Mouse (Mus musculus) bone marrow macrophage, adult 2 months (primary cell): Measurements from ENCODE around the gene Vash2.

Experiments used
- CTCF ChIP-seq: IDR thresholded peaks from 2 replicates; pipeline ENCODE4 v1.5.1; 2012; ENCODE audit warnings: low read depth, mild to moderate bottlenecking, low read length, moderate library complexity
- POLR2A ChIP-seq: IDR thresholded peaks from 2 replicates; pipeline ENCODE4 v1.6.1; 2012; ENCODE audit warnings: mild to moderate bottlenecking, low read depth, low read length, borderline replicate concordance

GRCm38 (mm10) chr1:191002201-191002600 lies 23.1 kb upstream of the Vash2 start:
- TF ChIP-seq CTCF, result no peak
- TF ChIP-seq POLR2A, result no peak
